Mouse (Mus musculus) left cerebral cortex, adult 9 months (tissue): ENCODE results near the gene Abhd5.

Experiments used
- DNase-seq, 2 experiments: peaks; one replicate each; pipeline ENCODE4 v3.0.0; 2022; ENCODE audit warnings: low spot score in 2 of 2

Abhd5 gene

DNA sequence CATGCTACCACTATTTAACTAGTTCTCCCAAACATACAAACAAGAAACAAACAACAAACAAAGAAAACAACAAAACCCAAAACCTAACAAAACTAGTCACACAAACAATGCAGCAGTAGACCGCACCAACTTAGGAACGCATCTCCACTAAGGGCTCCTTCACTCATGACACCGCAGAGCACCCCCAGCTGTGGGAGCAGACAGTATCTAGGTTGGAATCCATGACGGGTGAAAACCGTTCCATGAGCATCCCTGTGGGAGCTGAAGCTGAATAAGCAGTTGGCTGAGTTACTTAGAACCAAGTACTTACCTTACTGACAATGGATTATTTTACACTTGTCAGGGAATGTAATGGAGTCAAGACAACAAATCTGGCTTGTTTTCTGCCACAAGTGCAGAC, 5.3 kb upstream of the Abhd5 start:
- DNase-seq: no peak

DNA sequence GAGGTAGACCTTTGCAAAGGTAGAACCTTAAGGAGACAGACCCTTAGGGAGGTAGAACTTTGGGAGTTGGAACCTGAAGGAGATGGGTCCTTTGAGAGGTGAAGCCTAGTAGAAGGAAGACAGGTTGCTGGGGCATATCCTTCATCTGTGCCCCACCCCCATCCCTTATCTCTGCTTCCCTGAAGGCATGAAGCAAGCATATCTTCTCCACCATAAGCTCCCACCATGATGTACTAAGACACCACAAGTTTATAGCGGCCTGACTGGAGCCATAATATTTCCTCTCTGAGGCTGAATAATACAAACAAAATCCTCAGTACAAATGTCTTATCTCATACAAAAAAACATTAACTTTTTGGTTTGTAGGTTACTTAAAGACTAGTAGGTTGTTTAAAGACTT, 3.5 kb upstream of the Abhd5 start:
- DNase-seq: no peak

DNA sequence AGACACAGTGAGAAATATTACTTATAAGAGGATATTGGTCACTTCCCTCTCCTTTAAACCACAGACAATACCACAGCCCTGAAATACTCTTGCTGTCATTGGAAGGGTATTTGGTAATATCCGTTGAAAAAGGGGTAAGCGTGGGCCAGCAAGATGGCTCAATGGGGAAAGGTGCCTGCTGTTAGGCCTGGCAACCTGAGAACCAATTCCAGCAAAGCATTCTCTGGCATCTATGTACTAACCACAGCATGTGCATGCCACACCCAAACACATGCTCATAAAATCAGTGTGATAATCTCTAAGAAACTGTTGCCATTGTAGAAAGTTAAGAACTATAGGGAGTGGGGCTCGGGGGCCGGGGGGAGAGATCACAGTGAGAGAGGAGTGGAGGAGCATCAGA, 2.1 kb upstream of the Abhd5 start:
- DNase-seq: no peak

- DNase-seq: no peak
Observed at GRCm38 (mm10) chr9:122350396-122351130, 845 bp upstream of the Abhd5 start.

DNA sequence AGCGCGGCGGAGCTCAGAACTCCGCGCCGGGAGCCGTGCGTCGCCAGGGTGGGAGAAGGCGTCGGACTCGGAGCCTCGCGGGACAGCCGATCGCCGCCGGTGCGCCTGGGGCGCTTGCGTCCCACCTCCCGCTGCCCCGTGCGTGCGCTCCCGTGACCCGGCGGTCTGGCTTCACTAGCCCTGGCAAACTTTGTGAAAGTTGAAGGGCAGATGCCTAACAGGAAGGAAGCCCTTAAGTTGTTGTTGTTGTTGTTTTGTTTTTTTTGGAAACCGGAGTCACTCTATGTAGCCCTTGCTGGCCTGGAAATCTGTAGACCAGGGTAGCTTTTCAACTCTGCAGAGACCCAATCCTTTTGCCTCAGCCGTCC, 601 bp downstream of the Abhd5 start:
- no peak for DNase-seq

DNA sequence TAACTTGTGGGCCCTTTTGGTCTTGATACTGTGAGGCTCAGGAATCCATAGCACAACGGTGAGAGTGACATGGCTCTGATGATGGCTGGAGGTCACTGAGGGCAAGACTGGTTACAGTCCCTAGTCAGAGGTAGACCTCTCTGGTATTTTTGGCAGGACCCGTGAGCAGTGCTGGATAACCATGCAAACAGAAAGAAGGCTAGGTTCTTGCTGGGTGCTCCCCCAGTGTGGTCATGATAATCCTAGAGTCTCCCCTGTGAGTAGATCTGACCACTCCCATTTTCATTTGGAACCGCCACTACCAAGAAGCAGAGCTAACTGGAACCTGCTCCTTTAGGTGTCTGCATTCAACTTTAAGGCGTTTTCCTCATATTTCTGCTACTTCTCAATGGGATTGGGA, 1.5 kb downstream of the Abhd5 start:
- DNase-seq: no peak

DNA sequence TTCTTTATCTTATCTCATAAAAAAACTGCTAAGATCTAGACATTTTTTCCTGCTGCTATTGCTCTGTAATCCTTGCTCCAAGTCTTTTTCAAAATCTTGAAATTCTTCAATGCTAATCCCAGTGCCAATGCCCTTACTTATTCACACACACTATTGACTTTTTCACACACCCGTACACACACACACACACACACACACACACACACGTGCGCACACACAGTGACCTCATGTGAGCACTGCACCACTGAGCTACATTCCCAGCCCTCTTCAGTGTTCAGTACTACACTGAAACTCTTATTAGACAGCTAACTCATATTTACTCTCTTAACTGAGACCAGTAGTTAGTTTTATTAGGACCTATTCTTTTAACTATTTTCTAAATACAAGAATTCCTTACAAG, 2.8 kb downstream of the Abhd5 start:
- DNase-seq: no peak

GRCm38 (mm10) chr9:122357073-122357472, 5.7 kb downstream of the Abhd5 start:
- no peak for DNase-seq

GRCm38 (mm10) chr9:122357626-122358025, 6.2 kb downstream of the Abhd5 start:
- no peak for DNase-seq

DNA sequence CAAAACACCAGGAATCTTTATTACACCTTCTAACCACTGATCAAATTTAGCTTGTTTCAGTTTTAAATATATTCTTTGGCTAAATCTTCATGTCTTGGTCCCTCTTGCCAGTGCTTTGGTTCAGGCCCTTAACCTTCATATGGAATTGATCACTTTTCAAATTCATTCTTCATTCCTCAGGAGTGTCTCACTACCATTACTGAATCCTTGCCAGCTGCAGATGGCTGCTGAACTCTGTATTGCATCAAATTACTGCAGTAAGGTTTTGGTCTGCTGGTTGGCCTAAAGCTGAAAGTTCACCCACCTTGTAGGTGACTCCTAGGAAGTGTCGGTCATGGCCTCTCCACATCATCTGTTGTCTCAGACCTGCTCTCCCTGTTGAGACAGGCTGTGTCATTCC, 12.8 kb downstream of the Abhd5 start:
- DNase-seq: no peak

DNA sequence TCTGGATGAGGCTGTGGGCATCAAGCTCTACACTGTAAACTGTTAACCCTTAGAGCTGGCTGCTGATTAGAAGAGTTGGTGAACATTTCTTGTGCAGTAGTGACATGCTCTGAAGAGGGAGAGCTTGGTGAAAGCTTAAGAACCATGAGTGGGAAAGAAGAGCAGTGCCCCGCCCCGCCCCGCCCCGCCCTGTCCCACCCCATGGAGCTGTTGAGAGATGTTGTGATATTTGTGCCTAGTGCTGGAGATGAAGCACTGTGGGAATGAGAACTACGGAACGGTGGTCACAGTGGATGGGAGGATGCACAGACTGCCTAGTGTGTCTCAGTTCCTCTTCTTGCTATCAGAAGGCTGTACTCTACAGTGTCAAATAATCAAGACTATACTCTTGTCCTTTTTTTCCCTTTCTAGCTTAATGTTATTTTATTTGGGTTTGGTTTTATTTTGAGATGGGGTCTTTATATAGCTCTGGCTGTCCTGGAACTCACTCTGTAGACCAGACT, 18.9 kb downstream of the Abhd5 start:
- DNase-seq: no peak

DNA sequence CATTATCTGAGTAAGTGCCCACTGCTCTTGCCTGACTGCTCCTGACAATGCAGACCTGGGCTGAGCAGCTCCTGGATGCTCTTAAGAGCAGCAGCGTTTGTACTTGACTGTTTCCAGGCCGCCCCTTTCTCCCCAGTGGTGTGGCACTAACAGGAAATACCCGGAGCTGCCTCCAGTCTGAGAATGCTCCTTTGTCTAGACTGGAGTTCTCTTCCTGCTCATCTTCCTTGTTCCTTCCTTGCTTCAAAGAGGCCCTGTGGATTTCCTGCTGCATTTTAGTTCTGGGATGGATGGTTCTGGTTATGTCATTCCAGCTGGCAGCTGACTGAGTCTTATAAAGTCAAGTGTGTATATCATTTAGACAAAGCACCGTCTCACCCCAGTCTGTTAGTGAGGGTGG, 21.1 kb downstream of the Abhd5 start:
- DNase-seq: no peak

DNA sequence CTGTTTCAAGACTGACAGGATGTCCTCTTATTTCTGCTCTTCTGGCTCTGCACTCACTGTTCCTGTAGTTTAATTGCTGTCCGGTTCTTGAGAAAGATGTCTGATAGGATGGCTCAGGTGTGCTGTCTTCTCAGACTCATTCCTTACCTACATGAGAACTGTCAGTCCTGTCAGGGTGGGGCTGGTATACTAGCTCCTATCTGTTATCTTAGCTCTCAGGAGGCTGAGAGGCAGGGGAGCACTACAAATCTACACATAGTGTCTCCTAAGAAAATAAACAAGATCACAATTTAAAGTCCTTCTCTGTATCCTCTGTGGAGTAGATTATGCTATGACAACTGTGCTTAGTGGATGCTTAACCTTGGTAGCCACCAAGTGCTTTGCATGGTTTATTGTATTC, 21.6 kb downstream of the Abhd5 start:
- DNase-seq: no peak

DNA sequence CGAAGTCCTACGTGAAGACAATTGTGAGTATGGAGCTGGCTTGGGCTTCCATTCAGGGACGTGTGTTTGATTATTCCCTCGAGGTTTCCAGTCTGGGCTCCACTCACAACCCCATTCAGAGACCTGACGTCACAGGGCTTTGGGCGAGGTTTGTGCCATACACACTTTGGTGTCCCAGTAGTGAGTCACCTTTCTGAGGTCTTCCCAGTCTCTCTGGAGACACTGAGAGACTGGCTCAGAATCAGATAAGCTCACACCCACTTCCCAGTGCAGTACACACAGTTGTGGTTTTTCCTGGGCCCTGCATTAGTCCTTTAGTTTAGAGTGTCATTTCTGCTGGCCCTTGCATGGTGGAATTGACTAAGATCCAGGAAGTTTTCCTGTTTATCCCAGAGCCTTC, 27.6 kb downstream of the Abhd5 start:
- no peak for DNase-seq

DNA sequence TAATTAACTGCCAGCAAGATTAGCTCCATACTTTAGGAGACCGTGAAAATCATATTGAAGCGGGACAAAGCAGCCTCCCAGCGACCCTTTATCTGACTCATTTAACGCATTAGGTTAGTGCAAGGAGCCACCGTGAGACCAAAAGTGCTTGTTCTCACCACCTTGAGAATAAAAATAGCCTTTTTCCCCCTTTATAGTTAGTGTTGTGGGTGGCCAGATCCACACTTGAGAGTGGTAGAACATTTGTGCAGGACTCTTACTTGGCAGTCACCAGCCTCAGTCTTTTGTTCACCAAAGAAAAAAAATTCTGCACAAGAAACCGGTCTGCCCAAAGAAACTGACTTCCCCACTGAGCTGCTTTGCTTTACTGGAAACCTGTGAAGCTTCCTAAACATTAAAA, 29.6 kb downstream of the Abhd5 start:
- DNase-seq: peak in 1 of 2 experiments; percentile 11

DNA sequence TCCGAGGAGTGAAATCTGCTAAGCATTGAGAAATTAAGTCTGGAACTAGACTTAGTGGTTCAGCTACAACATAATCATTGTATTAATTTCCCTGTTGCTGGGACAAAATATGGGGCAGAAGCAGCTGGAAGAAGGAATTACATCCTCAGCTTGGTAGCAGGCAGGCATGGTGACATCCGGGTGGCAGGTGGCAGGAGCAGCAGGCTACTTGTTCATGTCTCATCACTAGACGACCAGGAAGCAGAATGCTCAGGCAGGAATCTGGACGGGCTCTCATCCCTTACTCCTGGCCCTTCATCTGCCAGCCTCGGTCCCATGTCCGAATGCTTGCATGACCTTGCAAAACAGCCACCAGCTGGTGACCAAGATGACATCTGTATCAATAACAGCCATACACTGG, 30.6 kb downstream of the Abhd5 start:
- no peak for DNase-seq

GRCm38 (mm10) chr9:122386015-122386414, 34.6 kb downstream of the Abhd5 start:
- no peak for DNase-seq

- DNase-seq: no peak
Observed at GRCm38 (mm10) chr9:122389287-122389920, 38.0 kb downstream of the Abhd5 start.

DNA sequence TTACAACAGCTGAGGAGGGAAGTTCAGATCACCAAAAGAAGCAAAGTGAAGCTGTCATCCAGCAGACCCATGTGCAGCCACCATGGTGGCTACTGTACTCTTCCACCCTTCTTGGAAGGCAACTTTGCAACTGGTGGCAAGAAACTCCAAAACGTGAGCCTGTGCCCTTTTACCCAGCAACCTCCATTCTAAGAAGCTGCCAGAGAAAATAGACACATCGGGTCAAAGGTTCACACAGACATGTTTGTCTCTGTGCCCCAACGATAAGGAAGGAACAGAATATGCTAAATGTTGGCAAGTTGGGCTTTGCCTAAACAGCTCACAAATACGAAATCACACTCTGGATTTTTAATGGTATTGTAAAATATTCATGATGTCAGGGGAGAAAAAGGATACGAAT, 44.4 kb downstream of the Abhd5 start:
- DNase-seq: no peak

DNA sequence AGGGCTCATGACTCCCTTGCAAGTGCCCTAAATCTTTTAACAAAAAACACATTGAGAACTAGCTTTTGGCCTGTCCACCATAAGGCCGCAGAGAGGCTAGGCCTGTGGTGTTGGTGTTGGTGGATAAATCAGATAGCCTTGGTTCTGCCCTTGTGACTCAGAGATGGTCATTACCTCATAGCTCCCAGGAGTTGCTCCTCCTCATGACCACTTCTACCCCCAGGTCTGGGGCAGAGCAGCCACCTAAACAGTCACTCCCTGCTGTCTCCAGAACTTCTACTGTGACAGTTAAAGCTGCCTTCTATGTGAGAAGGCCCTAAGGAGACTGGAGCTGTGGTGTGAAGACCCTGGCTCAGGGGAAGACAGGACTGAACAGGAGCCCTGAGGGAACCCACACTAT, 45.7 kb downstream of the Abhd5 start:
- DNase-seq: no peak

- DNase-seq: peak in 1 of 2 experiments; percentile 44
Observed at GRCm38 (mm10) chr9:122398746-122399145, 47.3 kb downstream of the Abhd5 start.

- no peak for DNase-seq
Observed at GRCm38 (mm10) chr9:122401239-122401638, 49.8 kb downstream of the Abhd5 start.

DNA sequence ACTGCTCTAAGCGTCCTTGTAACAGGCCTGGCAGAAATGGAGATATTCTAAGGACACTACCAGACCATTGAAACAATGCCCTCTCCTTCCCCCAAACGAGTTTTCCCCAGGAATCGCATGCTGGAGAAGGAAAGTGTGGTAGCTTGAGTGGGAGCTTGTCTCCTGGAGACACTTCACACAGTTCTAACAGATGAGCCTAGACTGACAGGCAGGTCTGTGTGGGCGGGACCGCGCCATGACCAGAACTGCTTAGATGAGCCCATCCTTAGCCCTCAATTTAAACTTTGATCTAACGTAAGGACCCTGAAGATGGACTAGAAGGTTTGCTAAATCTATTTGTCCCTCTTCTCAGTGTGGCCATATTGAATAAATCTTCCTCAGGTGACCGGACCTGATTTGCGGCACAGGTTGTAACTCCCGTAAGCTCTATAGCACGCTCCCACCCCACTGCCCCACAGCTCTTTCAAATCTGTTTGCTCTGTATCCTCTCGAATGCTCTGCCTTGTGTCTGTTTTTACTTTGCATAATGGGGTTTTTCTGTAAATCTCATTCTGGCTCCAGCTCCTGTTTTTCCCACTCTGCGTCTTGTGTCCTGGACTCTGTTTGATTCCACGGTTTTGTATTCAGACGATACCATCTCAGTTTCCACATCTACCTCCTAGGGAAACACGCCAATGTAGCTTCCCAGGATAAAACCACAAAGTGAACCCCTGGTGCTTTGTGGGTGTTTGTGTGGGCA, 59.2 kb downstream of the Abhd5 start:
- DNase-seq: no peak
